Mouse (Mus musculus) thymus, postnatal 14 days (tissue): ENCODE measurements around the gene Stra8.

Source experiments
- DNase-seq: peaks from one replicate; pipeline ENCODE4 v3.0.0; 2021

Gene Stra8

DNA sequence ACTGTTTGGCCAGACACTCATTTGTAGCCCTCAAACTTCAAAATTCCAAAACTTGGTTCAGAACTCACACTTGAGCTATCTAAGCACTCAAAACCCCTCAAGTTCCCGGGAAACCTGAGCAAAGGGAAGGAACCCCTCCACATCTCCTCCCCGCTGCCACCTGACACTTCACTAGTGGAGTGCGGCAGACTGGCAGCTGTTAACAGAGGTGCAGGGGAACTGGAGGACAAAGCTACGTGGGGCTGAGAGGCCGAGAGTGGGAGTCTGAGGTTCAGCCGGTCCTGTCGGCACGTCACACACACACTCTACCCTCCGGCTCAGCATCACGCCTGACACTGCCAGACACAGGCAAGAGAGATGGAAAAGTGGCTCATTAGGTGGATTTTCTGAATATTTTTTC, 16.1 kb upstream of the Stra8 start:
- no peak for DNase-seq

DNA sequence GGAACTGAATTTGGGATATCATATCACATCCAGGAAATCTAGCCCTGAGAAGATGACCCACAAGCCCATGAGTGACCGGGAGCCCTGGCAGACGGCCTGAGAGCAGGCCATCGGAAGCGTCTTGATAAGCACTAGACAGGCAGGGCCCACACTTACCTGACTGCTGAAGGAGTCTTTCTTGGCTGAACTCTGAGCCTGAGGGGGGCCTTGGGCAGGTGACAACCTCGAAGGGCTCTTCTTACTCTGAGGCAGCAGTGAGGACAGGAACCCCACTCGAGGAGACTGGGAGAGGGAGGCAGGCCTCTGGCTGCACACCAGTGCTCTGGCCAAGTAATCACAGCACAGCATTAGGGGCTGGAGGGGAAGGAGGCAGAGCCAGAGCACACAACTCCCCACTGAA, 15.6 kb upstream of the Stra8 start:
- no peak for DNase-seq

DNA sequence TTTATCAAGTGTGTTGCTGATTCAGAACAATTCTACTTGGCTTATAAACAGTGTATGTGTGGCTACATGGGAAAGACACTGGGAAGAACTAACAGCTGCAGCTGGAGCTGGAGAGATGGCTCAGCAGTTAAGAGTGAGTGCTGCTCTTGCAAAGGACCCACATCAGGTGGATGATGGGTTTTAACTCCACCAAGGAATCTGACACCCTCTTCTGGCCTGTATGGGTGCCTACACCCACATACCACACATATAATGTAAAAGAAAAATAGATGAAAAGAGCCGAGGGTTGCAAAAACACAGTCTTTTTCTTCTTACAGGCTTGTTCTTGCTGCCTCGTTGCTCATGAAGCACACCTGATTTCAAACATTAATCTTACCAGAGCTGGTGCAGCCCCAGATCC, 13.8 kb upstream of the Stra8 start:
- DNase-seq = no peak

DNA sequence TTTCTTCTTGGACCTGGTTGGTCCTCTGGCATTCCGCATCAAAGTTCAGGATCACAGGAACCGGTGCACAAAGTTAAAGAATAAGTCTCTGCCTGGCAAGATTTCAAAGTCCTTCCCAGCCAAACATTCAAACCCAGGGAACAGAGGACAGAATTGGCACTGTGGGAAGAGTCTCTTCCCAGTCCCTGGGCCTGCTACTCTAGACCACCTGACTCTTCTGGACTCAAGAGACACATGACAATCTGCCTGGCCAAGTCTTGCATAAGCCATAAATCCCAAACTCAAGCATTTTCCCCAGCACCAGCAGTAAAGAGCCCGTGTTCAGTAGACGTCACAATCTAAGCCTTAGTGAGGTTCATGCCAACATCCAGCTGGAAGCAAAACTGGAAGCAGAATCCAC, 13.3 kb upstream of the Stra8 start:
- DNase-seq = no peak

DNA sequence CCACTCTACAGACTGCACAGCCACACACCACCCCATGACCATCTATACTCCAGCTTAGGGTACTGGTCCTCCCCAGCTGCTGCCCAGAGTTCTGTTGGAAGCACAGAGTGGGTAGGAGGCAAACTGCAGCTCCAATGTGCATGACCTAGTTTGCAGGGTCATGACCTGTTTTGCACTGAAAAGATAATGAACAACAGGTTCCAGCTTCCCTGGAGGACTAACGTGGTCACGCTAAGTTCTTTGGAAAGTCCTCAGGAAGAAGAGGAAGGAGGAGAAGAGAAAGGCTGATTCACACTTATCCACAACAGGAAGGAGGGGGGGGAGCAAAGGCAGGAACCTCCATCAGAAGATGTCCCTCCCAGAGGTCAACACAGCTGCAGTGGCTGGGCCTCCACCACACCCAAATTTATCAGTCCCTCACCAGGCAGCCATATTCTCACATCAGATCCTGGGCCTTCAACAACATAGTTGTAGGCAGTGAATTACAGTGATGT, 12.8 kb upstream of the Stra8 start:
- no peak for DNase-seq

DNA sequence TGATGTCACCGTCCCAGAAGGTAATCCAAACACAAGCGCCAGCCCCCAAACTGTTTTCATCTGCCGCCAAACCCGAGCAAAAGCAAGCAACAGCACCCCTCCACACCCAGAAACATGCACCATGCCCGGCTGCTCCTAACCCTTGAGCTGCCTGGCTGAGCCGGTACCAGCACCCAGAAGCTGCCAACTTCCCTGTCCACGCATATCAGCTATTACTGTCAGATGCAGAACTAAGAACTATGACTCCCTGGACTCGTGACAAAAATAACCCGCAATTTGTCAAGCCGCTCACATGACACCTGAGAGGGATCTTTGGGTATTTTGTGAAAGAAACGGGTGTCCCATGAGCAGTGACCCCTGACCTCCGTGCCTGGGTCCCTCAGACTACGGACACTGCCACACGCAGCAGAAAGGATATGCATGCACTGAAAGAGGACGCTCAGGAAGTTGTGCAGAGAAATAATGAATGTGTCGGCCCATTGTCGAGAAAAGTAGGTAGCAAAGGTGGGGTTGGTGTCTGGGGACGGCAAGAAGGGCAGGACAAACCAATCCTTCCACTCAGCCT, 12.2 kb upstream of the Stra8 start:
- no peak for DNase-seq

DNA sequence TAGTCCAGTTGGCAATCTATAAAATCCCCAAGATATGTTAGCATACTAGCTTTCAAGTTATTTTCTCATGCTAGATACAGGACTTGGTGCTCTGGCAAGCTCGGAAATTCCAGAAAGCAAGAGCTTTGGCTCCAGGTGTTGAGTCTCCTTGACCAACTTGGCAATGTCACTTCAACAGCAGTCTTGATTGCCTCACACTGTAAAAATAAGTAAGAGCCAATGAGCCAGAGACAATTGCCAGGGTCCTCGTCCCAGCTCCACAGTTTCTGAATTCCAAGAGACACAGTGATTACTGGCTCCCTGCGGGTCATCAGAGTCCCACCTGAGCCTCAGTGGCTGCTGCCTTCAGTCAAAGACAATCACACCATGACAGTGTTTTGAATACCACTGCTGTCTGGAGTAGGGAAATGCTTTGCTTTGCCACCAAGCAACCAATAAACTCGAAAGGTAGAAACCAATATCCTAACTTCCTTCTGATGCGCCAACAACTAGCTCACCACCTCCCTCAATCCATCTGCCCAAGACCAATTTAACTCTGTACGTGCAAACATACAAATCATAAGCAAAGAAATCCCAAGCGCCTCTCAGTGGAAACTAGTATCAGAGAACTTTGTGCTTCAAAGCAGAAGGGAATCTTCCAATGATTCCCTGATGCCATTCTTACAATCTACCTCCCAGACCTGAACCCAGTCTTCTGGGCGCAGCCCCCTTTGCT, 10.2 kb upstream of the Stra8 start:
- DNase-seq = no peak

DNA sequence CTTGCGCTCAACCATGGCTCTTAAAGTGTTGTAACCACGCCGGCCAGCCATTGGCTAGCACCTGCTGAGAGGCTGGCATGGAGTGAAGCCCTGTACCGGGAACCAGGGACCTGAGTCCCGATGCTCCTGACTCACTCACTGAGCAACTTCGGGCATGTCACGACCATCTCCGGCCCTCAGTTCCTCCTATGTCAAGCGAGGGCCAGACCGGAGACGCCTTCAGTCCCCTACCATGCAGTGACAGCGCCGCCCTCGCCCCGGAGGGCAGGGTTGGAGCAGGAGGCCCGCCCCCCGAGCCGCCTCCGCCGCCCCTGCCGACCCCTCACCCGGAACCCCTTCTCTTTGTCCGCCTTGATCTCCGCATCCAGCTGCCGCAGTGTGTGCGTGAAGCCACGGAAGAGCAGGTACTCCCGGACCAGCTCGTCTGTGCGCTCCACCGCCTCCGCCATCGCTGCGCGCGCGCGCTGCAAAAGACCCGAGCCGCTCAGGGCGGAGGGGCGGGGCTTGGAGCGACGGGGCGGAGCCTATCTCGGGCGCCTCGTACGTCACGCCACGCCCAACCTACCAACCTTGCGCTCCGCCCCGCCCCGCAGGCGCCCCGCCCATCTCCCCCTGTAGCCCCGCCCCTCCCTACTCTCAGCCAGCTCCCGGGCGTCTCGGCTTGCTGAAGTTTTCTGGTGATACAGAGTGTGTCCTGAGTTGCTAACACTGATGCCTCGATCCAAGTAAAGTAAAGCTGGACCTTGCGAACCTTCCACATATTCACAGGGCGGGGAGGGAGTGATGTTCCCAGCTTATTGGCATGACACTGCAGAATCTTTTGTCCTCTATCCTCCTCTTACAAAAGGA, 9.4 kb upstream of the Stra8 start, which contains the start of gene Wdr91:
TSS of gene Wdr91 (minus strand) at position 506 of the 849 bp plus-strand sequence.
- peak; percentile 96 for DNase-seq

DNA sequence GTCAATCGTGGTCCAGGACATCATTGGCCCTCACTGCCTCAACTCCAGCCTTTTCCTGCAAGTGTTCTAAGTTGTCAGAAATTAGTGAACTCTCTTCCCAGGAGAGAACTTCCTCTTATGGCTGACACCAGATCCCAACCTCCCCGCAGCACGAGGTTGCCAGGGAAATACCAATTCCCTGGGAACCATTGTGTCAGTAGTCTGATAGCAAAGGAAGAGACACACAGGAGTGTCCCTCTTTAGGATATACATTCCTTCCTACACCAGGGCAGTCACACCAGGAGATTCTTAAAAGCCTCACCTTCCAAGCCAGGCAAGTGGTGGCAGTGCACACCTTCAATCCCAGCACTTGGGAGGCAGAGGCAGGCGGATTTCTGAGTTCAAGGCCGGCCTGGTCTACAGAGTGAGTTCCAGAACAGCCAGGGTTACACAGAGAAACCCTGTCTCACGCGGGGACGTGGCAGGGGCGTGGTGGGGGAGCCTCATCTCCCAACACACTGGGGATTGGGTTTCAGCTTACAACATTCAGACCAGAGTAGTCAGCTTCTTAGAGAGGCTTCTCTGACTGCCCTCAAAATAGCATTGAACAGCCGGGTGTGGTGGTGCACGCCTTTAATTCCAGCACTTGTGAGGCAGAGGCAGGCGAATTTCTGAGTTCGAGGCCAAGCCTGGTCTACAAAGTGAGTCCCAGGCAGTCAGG, 6.5 kb upstream of the Stra8 start:
- DNase-seq = no peak

DNA sequence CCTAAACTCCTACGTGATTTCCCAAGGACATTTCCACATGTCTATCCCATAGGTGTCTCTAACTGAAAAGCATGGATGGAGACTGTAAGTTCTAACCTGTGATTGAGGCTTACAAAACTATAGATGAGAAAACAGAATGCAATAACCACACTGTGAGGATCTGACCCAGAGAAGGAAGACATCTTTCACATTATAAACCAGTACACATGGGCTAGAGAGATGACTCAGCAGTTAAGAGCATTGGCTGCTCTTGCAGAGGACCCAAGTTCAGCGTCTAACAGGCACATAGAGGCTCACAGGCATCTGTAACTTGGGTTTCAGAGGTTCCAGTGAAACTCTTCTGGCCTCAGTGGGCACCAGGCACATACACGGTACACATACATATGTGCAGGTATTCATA, 5.5 kb upstream of the Stra8 start:
- DNase-seq = no peak

DNA sequence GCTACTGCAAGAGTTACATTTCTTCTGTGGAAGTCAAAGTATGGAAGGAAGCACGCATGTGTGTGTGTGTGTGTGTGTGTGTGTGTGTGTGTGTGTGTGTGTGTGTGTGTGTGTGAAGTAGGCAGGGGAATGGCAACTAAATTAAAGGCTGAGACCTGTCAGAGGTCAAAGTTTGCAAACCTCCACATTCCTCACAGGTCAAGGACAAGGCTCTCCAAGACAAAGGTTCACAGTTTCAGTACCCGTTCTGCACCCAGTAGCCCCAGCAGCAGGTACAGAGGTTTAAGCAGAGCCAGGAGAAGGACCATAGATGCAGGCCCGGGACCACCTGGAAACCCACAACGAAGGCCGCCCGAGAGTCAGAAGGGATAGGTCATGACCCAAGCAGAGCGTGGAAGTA, 817 bp upstream of the Stra8 start:
- no peak for DNase-seq

DNA sequence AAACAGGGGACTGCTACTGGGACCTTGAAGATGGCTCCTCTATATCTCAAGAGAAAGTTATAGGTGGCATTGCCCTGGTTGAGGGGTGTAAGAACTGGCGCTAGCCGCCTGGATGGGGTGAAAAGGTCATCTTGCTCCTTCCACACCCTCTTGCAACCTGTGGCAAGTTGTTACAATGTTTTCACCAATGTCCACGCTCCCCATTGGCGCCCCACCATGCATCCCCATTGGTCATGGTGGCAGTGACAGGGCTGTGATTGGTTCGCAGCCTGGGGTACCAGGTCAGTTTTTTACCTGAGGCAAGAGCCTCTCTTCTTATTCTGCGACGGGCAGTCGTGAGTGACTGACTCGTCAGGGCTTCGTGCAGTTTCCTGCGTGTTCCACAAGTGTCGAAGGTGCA, 668 bp downstream of the Stra8 start:
- no peak for DNase-seq

DNA sequence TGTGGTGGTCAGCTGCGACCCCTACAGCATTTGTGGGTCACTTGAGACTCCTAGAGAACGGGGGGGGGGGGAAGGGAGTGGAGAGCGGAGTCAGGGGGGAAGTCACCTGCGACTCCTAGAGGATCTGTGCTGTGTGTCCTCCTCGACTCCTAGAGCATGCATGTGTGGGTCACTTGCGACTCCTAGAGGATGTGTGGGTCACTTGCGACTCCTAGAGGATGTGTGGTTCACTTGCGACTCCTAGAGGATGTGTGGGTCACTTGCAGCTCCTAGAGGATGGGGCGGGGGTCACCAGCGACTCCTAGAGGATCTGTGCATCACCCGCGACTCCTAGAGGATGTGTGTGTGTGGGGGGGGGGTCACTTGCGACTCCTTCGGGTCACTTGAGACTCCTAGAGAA, 2.0 kb downstream of the Stra8 start:
- no peak for DNase-seq

DNA sequence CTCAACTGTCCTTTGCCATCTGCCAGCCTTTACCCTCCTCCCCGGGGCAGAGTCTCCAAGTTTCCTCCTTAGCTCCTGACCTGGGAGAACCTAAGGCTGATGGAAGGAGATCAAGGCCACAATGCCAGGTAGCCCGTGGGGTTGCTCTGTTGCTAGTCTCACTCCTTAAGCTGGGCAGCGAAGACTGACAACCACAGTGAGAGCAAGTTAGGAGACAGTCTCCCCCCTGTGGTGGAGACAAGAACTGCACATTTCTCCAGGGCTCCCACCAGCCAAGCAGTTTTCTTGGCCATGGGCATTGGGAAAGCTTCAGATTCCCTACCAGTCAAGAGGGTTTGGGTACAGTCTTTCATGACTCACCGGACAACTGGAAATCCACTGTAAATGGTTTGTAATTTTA, 7.2 kb downstream of the Stra8 start:
- peak; percentile 76 for DNase-seq

DNA sequence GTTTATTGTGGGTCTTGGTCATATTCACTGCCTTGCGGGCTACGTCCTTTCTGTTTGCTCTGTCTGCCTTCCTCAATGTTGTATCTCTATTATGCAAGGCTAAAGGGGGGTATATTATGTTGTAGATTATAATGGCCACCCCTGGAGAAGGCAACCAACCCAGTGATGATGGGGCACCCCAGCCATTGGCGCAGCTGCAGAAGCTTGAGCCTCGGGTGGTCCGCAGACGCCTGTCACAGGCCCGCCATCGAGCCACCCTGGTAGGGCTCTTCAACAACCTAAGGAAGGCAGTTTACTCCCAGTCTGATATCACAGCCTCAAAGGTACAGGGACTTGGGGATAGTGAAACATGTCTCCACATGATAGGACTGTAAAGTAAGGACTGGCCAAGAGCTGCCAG, 7.6 kb downstream of the Stra8 start:
- no peak for DNase-seq

DNA sequence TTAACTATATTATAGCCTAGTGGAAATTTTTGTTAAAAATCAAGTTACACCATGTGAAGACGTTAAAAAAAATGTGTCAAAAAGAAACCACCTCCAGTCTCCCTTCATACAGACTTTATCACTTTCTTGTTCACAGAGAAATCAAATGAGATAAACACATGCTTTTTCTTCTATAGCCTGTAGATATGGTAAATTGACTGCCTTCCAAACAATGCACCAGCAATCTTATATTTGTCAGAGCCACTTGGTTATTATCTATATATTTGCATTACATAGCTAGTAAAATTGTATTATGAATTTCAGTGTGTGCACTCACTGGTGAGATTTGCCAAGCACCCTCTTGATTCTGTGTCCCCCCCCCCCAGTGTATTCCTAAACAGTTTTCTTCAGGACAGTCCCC, 12.7 kb downstream of the Stra8 start:
- DNase-seq = no peak

DNA sequence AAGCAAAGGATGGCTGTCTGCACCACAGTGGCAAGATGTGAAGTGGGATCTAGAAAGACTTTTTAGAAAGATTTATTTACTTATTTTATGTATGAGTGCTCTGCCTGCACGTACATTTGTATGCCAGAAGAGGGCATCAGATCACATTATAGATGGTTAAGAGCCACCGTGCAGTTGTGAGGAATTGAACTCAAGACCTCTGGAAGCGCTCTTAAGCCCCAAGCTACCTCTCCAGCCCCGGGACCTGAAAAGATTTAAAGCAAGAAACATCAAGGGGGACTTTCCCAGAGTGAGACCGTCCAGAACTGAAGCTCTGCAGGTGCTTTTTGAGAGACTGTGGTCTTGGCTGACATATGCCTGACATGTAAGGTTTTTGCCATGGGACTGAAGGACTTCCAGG, 16.8 kb downstream of the Stra8 start:
- DNase-seq = no peak

DNA sequence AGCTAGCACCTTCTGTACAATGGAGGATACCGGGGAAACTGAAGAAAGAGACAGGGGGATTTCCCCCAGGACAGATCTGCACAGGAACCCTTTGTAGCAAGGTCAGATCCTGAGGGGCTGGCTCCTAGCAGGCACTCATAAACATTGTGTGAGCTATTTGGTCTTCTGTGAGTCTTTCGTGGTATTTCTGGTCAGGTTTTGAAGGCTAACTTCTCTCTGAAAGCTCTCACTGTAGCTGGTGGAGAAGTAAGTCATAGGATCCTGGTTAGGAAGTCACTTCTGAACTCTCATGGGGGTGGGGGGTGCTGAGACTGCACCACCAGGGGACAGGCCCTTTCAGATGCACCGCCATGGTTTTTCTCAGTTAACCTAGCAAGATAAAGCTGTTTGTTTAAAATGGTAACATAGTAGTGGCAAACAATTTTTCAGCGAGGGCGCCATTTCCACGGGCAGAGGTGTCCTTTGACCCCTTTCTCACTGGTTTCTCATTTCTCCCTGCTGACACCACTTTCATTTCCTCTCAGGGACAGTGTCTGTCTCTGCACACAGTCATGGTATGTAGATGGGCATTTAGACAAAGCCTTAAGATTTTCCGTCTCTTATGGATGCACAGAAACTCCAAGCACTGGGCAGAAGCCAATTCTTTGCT, 18.4 kb downstream of the Stra8 start:
- DNase-seq = peak; percentile 41

DNA sequence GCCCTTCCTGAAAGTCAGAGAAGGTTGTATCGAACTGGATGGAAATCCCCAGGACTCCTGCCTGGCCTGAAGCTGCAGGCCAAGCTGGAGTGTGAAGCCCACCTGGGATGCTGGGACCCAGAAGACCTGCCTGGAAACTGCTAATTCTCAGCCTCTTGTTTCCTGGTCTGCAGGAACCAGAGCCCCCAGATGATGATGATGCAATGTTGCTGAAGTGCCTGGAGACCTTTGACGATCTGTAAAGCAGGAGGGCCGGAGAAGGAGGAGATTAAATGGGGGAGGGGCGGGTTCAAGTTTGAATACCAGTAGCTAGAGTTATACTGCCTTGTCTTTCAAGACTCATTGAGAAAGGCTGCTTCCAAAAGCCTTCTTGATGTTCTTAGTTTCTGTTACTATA, 19.0 kb downstream of the Stra8 start:
- DNase-seq = no peak

DNA sequence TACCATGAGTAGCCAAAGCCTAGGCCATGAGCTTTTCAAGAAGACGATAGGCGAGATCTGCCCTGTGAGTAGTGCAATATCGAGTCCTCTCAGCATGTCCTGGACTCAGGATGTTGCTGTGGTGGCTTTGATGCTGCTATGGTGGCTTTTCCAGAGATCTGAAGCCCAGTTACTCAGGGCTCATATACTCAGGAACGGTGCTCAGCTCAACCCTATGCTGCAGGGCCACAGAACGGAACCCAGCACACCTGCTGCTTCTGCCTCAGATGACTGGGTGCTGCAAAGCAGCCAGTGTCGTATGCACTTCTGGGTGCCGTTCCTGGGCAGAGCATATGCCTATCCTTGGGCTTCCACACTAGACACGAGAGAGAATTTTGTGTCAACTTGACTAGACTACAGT, 19.5 kb downstream of the Stra8 start:
- peak; percentile 57 for DNase-seq

DNA sequence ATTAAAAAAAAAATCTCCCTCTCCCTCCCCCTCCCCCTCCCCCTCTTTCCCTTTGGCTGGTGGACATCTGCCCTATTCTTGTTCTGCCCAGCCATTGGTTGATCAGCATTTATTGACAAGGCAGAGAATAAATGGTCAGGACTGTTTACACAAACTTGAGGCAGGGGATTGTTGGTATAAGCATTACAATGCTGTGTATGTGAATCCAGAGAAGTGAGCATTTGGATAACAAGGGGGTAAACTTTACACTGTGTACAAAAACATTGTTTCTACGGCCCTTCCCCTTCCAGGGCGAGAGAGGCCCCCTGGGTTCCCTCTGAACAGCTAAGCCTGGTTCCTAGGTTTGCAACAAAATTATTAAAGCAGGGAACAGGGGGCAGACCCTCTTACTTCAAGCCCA, 21.5 kb downstream of the Stra8 start:
- no peak for DNase-seq

DNA sequence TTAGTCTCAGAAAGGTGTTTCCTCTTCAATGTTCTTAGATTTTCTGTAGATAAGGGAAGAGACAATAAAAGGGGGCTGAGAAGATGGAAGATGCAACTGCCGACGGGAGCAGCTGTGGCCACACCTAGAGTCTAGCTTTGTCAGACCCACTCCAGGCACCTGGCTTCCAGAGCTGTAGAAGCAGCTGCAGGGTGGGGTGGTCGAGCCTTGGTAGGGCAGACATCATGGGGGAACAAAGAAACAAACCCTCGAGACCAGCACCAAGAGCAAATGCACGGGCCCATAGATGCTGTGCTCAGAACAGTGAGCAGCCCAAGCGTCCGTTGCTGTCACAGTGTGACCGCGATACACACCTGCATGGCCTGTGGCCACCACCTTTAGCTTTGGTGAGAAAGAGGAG, 22.5 kb downstream of the Stra8 start:
- DNase-seq = peak; percentile 82

DNA sequence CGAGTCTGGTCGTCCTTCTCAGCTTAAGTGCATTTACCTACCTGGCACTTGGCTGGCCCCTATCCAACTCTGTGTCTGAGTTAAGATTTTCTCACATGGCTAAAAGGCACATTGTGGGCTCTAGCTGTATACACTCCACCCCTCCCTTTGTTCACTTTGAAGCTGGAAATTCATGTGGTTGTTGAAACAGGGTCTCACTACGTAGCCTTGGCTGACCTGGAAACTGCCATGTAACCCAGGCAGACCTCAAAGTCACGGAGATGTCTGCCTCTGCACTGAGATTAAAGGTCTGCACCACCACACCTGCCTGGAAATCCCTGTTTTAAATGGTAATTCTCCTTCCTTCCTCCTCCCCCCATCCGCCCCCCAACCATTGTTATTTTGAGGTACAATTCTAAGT, 23.5 kb downstream of the Stra8 start:
- DNase-seq = peak; percentile 45
